Mouse (Mus musculus): Measurements from ENCODE around the gene Lrrc32.

Lrrc32 gene

DNA sequence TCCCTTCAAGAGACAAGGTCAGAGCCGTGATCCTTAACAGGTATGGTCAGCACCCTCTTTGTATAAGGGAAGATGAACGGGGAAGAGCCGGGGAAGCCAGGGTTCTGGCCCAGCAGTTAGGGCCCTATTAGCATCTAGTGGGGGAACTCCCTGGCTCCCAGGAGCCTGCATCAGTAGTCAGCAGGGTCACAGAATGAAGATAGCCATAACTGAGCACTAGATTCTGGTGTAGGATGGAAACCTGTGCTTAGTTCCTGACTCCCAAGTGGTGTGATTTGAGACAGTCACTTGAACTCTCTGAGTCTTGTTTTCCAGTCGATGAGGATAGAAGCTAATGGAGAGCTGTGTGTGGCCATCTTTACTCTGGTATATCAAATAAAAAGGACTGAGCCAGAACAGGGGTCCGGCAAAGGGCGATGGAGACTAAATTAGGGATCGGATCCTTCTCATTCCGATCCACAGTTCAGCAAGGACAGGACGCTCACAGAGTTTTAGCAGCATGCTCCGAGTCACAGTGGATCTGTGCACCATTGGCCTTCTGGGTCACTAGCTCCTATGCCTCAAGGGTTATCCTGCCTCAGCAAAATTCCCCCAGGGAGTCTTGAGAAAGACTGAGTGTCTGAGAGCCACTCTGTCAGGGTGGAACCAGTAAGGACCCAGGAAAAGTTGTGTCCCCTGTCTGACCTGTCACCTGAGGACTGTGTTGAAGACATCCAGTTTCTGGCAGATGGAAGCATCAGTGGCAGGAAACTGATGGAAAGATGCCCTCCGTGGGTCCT is 1.7 kb upstream of the Lrrc32 start:
- in situ Hi-C loops (cut with MboI, MseI): loop anchor here (5.0 to 10.0 kb wide), 2 partner anchors 95 to 207 kb away; no protein-coding TSS in a partner anchor

DNA sequence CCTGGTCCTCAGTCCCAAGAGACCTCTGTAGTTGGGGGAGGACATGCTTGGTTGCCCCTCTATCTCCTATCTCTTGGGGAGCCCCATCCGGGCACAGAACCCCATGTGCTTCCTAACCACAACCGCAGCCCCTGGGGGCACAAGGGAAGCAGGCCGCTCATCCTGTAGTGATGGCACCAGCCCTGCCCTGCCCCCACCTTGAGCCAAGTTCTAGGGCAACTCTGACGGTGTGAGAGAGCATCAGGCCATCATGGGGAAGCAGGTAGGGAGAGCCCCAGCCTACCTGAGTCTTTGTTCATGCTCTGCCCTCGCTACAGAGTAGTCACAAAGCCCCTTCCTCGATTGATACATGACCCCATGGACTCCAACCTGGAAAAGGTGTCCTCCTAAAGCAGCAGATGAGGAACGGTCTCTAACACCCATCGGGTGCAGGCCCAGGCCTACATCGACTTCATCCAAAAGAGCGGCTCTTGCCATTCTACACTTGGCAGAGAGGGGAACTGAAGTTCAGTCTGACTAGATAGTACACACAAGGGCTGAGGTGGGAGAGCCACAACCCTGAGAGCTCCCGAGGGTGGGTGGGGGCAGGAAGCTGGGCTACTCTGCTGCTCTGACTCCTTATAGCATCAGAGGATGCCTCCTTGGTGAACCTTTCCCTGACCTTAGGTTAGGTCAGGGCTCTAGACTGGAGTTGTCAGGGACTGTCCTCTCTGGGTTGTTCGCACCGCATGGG is 519 bp upstream of the Lrrc32 start:
- in situ Hi-C loops (cut with MboI, MseI): loop anchor here (5.0 to 10.0 kb wide), 2 partner anchors 94 to 206 kb away; no protein-coding TSS in a partner anchor

DNA sequence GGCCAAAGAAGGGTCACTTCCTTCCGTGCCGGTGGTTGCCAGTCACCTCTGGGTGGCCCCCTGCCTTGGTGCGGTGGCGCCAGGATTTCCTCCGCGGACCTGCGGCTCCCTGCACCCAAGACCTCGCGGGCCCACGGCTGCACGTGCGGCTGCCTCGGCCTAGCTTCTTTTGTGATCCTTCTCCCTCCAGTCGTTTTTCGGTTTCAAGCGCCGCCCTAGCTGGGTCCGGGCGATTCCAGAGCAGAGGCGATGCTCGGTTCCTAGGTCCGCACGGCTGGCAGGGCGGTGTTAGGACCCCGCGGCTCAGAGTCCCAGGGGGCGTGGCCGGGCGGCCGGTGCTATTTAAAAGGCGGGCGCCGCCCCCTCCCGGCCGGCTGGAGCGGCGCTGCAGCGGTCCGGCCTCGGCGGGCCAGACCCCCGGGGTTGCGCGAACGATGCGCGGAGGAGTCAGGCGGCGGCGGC is 571 bp downstream of the Lrrc32 start:
- in situ Hi-C loops (cut with MboI, MseI): loop anchor here (5.0 to 10.0 kb wide), 2 partner anchors 93 to 205 kb away; no protein-coding TSS in a partner anchor

DNA sequence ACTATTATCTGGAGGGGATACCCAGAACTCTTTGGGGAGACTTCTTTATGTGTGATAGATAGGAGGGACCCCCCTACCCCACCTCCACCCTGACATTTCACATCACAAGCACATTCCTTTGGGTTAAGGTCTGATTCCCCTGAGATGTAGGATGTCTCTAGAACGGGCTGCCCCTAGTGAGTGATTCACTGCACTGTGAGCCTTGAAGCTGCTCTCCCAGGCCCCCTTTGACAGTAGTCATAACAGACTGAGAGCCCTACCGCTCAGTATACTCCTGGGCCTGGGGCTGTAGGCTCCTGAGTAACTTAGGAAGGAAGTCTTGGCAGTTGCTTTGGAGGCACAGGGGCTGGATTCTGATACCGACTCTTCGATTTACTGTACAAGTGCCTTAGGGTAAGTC is 1.2 kb downstream of the Lrrc32 start:
- in situ Hi-C loops (cut with MboI, MseI): no loop called here

DNA sequence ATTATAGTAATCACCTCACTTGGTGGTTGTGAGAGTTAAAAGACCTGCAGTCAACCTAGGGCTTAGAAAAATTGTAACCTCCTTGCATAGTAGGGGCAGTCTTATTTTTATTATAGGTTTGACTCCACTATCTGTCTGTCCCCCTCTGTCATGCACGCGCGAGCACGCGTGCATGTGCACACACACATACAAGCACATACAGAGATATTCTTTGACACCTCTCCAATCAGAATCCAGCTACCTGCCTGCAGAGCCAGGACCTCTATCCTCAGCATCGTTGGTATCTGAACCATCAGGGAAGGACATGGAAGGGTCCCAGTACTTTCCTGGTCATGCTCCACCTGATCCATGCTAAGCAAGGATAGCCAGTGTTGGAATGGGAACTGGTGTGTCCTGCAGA is 1.8 kb downstream of the Lrrc32 start:
- in situ Hi-C loops (cut with MboI, MseI): no loop called here

DNA sequence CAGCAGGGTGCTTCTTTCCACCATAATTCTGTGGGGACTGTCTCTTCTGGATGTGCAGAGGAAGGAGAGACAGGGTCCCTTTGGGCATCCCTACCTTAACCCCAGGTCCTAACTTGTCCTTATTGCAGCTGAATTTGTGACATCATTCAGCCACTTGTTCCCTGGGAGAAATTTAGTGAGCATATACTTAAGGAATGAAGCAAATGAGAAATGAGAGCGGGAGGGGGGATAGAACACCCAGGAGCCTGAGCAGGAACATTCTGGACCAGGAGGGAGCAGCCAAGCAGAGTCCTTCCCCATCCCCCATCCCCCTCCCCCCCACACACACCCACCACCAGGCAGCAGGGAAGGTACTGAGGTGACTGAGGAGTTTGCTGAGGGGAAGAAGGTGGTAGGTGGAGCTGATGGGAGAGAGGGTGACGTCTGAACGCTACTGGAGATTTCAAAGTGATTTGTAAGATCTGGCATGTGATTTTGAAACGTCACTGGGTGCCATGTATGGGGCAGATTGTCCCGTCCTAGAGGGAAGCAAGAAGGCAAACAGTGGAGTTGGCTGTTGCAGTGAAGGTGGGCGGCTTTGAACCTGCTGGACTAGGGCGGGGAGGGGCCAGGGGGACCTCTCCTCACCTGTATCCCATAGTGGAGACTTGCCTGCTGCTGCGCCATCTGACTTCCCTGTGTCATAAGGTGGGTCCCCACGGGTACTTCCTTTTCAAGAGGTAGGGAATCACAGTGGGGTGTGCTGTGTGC is 2.5 kb downstream of the Lrrc32 start:
- in situ Hi-C loops (cut with MboI, MseI): no loop called here

DNA sequence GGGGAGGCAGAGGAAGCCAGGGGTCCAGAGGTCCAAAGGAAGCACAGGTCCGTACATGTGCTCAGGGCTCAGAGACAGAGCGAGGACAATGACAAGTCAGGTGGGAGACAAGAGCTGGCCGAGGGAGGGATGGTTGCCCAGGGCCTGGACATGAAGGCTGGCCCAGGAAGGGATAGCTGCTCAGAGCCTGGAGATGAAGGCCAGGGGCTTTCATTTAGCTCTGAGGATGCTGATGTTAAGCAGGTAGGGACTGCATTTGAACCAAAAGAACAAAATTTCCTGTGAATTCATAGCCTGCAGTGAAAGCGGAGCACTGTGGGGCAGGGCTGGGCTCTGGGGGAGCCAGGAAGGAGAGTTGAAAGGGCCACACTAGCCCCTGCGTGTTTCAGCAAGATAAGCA is 3.2 kb downstream of the Lrrc32 start:
- in situ Hi-C loops (cut with MboI, MseI): no loop called here

DNA sequence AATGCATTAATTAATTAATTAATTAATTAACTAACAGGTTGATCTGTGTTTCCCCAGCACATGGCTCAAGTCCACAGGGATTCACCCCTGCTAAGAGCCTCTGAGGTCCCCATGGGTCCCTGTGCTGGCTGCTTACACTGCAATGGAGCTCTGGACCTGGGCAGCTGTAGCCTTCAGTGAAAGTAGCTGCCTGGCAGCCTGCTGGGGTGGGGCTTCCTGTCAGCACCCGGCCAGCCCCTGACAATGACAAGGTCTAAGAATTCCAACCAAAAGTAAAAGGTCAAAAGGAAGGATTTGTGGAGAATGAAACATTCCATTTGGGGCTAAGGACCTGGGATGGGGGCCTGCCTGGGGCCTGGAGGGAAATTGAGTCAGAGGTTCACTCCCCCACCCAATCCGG is 4.2 kb downstream of the Lrrc32 start:
- in situ Hi-C loops (cut with MboI, MseI): no loop called here

DNA sequence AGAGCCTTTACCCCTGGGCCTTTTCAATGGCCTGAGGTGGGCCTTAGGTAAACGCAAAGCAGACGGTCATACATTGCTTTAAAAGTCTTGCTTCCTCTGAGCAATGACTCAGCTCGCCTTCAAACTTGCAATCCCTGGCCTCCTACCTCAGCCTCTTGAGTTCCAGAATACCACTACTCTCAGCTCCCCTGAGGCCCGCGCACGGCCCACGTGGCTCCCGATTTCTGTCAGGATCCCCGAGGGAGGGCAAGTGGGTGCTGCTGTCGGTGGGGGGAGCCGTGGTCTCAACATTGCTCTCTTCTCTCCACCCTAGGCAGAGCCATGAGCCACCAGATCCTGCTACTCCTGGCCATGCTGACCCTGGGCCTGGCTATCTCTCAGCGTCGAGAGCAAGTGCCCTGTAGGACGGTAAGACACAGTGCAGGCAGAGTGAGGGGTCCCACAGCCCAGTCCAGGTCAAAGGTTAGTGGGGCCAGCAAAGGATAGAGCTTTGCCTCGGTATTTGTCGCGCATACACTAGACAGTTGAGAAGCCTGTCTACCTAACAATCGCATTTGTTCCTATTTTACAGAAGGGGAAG is 4.9 kb downstream of the Lrrc32 start:
- in situ Hi-C loops (cut with MboI, MseI): no loop called here

DNA sequence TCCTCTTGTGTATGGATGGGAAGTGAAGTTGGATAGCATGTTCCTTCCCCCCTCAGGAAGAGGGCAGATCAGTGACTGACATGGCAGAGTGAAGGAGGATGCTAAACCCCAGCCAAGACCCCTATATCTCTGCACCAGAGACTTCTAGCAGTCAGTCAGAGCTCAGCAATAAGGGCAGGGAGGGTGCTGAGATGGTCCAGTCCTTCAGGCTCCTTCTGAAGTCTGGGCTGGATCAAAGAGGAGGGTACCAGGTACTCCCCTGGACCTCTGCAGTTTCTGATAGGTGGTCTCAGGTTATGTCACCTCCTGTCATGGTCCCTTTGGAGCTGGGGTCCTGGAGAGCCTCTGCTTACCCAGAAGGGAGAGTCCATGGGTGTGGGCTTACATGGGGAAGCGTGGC is 6.5 kb downstream of the Lrrc32 start:
- in situ Hi-C loops (cut with MboI, MseI): no loop called here

DNA sequence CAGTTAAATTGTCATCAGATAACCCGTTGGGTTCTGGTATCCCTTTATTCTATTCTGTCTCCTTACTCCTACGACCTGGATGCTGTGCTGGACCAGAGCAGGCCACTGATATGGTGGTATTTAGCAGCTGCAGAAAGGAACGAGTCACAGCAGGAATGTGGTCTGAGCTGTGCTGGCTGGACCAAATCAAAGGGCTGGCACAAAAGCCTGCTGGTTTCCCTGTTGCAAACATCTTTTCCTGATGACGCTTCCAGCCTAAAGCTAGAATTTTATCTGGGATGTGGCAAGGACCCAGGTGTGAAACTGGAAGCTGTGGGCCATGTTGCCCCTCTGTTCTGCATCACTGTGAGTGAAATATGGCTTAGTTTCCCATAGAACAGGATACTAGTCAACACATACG is 8.4 kb downstream of the Lrrc32 start:
- in situ Hi-C loops (cut with MboI, MseI): no loop called here

DNA sequence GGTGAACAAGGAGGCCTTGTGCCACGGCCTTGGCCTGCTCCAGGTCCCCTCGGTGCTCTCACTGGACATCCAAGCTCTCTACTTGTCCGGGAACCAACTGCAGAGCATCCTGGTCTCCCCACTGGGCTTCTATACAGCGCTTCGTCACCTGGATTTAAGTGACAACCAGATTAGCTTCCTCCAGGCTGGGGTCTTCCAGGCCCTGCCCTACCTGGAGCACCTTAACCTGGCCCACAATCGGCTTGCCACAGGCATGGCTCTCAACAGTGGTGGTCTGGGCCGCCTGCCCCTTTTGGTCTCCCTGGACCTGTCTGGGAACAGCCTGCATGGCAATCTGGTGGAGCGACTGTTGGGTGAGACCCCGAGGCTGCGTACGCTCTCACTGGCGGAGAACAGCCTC is 9.0 kb downstream of the Lrrc32 start:
- in situ Hi-C loops (cut with MboI, MseI): no loop called here

DNA sequence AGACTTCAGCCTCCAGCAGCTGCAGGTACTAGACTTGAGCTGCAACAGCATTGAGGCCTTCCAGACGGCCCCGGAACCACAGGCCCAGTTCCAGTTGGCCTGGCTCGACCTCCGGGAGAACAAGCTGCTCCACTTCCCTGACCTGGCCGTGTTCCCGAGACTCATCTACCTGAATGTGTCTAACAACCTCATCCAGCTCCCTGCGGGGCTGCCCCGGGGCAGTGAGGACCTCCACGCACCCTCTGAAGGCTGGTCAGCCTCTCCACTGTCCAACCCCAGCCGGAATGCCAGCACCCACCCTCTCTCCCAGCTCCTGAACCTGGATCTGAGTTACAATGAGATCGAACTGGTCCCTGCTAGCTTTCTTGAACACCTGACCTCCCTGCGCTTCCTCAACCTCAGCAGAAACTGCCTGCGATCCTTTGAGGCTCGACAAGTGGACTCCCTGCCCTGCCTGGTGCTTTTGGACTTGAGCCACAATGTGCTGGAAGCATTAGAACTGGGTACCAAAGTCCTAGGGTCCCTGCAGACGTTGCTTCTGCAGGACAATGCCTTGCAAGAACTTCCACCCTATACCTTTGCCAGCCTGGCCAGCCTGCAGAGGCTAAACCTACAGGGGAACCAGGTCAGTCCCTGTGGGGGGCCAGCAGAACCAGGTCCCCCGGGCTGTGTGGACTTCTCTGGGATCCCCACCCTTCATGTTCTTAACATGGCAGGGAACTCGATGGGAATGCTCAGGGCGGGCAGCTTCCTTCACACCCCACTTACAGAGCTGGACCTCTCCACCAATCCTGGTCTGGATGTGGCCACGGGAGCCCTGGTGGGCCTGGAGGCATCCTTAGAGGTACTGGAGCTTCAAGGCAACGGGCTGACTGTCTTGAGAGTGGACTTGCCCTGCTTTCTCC is 9.8 kb downstream of the Lrrc32 start:
- in situ Hi-C loops (cut with MboI, MseI): no loop called here

DNA sequence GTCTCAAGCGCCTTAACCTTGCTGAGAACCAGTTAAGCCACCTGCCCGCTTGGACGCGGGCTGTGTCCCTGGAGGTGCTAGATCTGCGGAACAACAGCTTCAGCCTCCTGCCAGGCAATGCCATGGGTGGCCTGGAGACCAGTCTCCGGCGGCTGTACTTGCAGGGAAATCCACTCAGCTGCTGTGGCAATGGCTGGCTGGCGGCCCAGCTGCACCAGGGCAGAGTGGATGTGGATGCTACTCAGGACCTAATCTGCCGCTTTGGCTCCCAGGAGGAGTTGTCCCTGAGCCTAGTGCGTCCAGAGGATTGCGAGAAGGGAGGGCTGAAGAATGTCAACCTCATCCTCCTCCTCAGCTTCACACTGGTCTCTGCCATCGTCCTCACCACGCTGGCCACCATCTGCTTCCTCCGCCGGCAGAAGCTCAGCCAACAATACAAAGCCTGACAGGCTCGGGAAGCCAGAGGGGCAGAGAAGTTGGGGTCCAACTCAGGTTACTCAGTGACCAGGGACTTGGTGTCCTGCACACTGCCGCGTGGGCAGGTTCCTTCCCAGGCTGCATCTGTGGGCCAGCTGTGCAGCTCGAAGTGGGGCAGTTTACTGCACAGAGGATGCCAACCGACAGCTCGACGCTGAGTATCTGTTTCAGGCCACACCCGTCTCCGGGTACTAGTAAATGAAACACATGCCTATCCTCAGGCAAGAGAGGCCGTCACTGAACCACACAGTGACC is 10.6 kb downstream of the Lrrc32 start:
- in situ Hi-C loops (cut with MboI, MseI): no loop called here

DNA sequence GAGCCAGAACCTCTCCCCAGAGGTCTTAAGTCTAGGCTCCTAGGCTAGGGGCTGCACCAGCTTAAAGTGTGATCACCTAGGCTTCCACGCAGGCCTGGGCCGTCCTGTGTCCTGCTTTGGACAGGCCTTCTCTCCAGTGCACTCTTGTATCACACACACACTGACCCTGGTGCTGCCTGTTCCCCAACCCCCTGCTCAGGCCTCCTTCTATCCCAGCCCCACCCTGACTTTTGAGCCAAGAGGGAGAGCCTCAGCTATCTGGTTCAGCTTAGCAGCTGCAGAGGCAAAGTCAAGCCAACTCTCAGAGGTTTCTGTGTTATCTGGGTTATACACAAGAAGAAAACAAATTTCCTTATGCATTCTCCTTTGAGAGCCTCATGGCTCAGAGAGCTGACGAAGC is 11.4 kb downstream of the Lrrc32 start:
- in situ Hi-C loops (cut with MboI, MseI): no loop called here

DNA sequence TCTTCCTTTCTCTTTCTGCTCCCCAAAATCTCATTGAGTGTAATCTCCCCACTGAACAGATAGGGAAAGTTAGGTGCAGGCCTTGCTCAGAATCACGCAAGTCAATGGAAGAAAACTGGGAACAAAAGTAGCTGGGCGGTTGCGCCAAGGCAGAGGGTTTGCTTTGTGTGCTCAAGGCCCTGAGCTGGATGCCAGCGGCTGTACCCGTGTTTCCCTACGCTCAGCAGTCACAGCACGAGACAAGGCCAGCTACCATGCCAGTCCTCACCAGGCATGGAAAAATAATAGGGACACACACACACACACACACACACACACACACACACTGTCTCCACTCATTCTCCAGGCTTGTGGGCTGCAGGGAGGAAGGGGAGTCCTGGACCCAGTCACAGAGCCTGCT is 12.0 kb downstream of the Lrrc32 start:
- in situ Hi-C loops (cut with MboI, MseI): no loop called here

DNA sequence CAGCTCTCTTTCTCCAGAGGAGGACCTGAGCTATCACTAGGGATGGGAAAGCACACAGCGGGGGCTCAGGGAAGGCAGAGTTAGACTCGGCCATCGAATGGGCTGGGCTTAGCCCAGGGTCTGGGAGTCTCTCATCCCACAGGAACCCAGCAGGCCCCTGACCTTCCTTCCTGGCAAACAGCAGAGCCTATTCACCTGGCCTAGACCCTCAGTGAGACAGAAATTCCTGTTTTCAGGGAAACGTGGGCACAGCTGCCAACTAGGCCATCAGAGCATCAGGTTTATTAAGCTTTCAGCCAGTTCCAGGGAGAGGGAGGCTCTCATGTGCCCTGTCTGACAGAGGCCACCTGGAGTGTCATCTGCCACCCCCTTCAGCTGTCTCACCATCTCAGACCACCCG is 13.8 kb downstream of the Lrrc32 start:
- in situ Hi-C loops (cut with MboI, MseI): no loop called here

DNA sequence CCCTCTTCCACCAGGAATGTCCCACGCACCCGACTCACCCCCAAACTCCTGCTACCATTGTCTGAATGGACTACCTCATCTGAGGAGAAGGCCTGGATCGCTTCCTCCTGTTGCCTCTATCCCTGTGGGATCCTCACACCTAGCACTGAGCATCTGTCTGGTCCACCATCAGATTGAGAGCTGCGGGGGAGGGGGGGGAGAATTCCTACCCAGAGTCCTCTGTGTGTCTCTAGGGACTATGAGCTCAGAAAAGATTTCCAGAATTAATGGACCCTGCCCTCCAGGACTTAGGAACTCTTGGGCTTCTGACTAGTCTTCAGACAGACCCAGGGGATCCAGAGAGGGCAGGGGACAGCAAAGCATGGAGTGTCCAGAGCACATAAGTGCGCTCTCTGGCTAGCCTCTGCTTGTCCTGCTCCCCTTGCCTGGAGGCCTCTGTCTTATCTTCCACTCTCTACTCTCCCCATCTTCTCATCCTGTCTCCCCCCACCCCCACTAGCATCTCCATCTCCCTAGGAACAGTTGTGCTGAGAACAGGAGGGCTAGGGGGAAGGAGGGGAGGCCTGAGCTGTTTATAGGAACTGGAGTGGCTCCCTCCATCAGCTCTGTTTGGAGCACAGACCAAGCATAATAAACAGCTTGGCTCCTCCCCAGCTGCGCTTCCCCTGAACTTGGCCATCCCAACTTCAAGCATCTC is 15.0 kb downstream of the Lrrc32 start:
- in situ Hi-C loops (cut with MboI, MseI): no loop called here

DNA sequence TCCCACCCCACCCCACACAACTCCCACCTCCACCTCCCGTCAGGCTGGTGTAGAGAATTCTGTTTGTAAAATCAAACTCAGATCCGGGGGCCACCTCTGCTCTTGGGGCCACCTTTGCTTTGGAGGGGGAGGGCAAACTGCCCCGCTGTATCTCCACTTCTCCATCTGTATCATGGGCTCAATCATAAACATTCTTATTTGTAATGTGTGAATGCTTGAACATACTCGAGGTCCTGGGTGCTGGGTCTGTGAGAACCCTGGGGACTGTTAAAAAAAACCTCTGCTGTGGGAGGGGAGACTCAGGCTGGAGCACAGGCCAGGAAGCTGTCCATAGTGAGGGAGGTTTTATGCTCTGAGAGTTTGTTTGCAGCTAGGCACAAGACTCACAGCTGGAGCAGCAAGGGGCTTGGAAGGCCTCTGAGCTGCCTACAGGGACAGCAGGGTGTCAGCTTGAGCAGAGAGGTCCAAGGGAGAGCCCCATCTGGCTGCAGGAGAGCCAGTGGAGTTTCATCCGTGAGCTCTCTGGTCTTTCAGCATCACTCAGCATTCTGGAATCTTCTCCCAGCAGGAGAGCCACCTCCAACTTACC is 15.7 kb downstream of the Lrrc32 start:
- in situ Hi-C loops (cut with MboI, MseI): no loop called here

All from regulatory T cell (primary cell).